Mouse (Mus musculus): ENCODE measurements around the gene Slco1a4. TPM values are rescaled to one million over a fixed set of nuclear protein-coding genes. Genes with fewer than 3 reads are reported as not detected.

Slco1a4 gene
- polyA plus RNA-seq, 1 experiment = not detected

Other genes with a start within 250 kb of the Slco1a4 start
- not detected in 2 replicates for gene Slco1b2, start 226.7 kb downstream of the Slco1a4 start, polyA plus RNA-seq (2012; ENCODE audit: insufficient read depth, insufficient read length, missing spikeins)
- gene Gm5724, start 82.4 kb downstream of the Slco1a4 start, polyA plus RNA-seq (2012; ENCODE audit: insufficient read depth, insufficient read length, missing spikeins) = not detected in 2 replicates
- gene Slco1a1, start 90.8 kb upstream of the Slco1a4 start, polyA plus RNA-seq (2012; ENCODE audit: insufficient read depth, insufficient read length, missing spikeins) = not detected in 2 replicates
- not detected in 2 replicates for gene Gm6614, start 155.2 kb upstream of the Slco1a4 start, polyA plus RNA-seq (2012; ENCODE audit: insufficient read depth, insufficient read length, missing spikeins)

Data from brown adipose tissue, adult 24 weeks (tissue).